Mouse (Mus musculus) lung, adult 18-20 months (tissue): Measurements from ENCODE around the gene Fam184a.
A peak's percentile ranks its signal among the peaks of the same experiment; 100 is the strongest.

Experiments
- DNase-seq, 2 experiments: peaks; one replicate each; pipeline ENCODE4 v3.0.0; 2022; ENCODE audit warnings: mixed read lengths in 2 of 2

Gene Fam184a

DNA sequence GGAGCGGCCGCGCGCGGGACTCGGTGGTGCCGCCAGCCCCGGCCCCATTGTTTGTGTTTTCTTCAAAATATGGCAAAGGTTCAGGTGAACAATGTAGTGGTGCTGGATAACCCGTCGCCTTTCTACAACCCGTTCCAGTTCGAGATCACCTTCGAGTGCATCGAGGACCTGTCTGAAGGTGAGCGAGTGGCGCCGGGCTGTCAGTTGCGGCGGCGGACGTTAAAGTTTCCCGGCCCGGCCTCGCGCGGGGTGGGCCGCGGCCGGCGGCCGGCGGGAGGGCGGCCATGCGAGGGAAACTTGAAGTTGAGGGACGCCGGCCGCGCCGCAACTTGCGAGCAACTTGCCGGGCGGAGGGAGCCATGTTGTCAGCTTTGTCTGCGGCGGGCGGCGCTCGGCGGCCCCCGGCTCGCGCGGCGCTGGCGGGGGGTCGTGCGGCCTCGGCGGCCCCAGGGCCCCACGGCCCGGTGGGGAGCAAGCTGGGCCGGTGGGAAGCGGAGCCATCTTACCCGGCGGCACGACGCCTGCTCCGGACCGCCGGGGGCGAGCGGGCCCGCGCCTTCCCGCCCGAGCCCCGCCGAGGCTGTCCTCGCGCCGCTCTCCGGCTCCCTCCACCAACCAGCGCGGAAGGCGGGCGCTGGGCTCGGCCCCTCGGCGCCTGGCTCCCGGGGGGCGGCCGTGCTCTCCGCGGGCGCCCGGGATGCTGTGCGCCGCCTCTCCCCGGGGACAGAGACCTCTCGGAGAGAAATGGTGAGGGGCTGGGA lies 153.6 kb downstream of the Fam184a start:
- DNase-seq, result peak; percentile 28 to 33

DNA sequence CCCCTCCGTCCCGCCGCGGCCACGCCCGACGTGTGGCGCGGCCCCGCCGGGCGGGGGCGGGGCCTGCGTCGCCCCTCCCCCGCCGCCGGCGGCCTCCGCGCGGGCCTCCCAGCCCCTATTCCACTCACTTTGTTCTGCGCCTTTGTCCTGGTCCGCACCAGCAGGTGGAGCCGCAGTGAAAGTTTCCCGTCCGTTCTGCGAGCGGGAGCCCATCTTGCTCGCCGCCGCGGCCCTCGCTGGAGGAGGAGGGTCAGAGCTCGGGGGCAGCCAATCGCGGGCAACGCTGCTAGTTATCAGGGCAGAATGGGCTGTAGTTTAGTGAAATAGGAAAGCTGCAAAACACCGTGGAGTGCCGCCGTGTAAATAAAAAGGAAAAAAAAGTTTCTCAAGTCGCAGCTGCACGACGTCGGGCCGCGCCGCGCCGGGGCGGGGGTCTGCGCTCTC lies 154.2 kb downstream of the Fam184a start, which contains the start of gene Asf1a:
Gene Asf1a, plus strand, starts transcription at position 81 of the 444 bp plus-strand sequence.
- DNase-seq, result peak; percentile 98

DNA sequence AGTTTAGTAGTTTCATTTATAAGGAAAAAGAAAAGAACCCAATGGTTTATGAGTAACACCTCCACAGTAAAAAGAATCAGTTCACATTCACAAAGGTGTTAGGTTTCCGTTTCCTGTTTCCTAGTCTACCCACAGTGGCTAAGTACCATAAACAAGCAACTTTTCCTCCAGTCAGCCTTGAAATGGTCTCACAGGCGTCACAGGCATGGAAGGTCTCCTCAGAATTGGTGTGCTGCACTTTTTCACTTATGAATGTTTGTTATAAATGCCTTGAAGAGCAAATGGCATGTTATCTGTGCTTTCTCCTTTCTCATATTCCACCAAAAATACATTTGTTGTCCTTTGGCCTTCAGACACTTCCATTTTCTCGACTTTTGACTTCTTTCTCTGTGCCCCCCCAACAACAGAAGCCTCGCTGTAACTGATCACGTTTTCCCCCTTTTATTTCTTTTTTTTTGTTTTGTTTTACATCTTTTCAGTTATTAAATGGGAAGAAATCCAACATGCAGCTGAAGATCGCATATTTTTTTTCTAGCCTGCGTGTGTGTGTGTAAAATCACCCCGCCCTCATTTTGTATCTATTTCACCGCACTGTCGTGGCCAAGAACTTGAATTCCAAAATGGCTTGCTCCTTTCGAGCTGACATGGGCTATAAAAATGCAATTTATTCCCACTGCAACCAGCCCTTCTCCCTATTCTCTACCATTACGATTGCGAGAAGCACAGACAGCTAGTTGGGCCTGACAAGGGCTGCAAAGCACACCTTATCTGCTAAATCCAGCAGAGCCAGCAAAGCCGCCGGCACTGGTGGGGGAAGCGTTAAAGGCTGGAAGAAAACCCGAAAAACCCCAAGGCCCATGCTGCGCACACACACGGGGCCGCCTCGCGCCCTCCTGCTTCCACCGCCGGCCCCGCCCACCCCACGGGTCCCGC lies 154.9 kb downstream of the Fam184a start:
- DNase-seq, result no peak

DNA sequence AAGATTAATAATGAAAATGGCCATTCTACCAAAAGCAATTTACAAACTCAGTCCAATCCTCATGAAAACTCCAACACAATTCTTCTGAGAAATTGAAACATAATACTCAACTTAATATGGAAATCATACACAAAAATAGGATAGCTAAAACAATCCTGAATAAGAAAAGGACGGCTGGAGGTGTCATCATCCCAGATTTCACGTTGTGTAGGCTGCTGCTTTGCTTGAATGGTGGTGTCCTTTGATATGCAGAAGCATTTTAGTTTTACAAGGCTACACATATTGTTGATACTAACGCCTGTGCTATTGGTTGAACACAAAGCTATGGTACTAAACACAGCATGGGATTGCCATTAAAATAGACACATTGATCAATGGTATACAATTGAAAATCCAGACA lies 165.1 kb downstream of the Fam184a start:
- no peak for DNase-seq
